Mouse (Mus musculus) kidney, postnatal 14 days (tissue): ENCODE results near the gene Lzic.
"Not testable (repeated sequence)": the region's sequence is repeated elsewhere in the genome, so short reads cannot be mapped to it uniquely, and the experiment has no call there.

Experiments
- DNase-seq: peaks from one replicate; pipeline ENCODE4 v3.0.0; 2022; ENCODE audit warnings: mixed read lengths

The Lzic gene

GRCm38 (mm10) chr4:149485053-149485824 lies at the start of gene Lzic, which contains the start of gene Nmnat1:
Lzic (plus strand) TSS chr4:149485229.
Nmnat1 (minus strand) TSS chr4:149485202.
- peak; percentile 96 for DNase-seq

DNA sequence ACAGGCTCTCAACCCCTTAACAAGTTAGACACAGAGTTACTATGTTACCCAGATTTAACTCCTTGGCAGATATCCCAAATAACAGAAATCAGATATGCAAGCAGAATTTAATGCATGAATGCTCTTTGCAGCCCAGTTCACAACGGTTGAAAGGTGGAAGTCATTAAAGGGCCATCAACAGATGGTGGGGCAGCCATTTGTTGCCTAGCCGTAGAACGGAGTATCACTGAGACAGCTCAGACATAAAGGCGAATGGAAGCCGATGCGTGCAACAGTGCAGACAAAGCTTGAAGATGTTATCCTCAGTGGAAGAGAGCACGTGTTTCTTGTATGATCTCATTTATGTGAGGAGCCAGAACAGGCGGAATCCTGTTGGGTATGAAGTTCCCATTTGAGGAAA lies 44.5 kb upstream of the Lzic start:
- peak; percentile 23 for DNase-seq

GRCm38 (mm10) chr4:149442436-149442835 lies 42.6 kb upstream of the Lzic start:
- no peak for DNase-seq

DNA sequence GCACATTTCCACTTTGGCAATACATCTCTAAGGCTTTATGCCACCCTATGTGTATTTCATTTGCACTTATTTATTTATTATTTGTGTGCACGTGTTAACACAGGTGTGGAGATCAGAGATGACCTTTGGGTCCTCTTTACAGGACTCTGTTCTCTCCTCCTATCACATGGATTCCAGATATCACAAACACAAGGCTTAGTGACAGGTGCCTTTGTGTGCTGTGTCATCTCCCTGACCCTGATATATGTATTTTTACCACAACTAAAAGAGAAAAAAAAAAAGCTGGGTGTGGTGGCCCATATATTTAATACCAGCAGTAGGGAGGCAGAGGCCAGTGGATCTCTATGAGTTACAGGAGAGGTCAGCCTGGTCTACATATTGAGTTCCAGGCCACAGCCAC lies 40.6 kb upstream of the Lzic start:
- DNase-seq, result no peak

- DNase-seq, result peak; percentile 94
Measured at GRCm38 (mm10) chr4:149444964-149445701, 39.9 kb upstream of the Lzic start.

GRCm38 (mm10) chr4:149445868-149446267 lies 39.2 kb upstream of the Lzic start:
- peak; percentile 58 for DNase-seq

- DNase-seq, result no peak
Measured at GRCm38 (mm10) chr4:149446309-149446708, 38.7 kb upstream of the Lzic start.

DNA sequence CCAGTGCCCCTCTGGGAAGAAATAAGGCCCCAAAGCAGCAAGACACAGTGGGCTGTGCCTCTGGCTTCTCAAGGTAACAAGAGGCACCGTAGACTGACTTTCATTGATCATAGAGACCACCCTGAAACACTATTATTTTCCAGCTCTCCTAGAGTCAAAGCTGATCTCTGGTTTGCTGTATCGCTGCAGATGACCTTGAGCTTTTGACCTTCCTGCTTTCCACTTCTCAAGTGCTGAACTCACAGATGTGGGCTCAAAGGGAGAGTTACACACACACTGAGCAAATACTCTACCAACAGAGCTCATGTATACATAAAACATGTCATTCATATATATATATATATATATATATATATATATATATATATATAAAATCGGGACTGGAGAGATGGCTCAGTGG lies 34.4 kb upstream of the Lzic start:
- DNase-seq, result no peak

GRCm38 (mm10) chr4:149453656-149454055 lies 31.4 kb upstream of the Lzic start:
- peak; percentile 28 for DNase-seq

GRCm38 (mm10) chr4:149454263-149454662 lies 30.8 kb upstream of the Lzic start:
- no peak for DNase-seq

DNA sequence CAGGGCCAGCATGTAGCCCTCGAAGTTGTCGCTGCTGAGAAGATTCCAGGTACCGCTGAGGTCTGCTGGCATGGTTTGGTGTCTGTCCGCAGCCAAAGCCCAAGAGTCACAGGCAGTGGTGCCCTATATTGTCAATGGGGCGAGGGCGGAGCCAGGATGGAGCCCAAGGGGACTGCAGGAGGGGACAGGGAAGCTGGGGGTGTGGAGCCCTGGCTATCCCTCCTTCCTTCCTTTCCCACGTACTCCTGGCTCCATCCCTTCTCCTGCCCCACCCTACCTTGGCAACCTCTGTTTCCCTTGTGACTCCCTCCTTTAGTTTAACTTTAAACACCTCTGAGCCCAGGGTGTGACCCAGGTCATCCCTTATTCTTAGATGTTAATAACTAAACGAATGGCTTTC lies 30.1 kb upstream of the Lzic start, which contains the start of gene Rbp7:
TSS of gene Rbp7 (minus strand) at position 100 of the 400 bp plus-strand sequence.
- DNase-seq, result no peak

DNA sequence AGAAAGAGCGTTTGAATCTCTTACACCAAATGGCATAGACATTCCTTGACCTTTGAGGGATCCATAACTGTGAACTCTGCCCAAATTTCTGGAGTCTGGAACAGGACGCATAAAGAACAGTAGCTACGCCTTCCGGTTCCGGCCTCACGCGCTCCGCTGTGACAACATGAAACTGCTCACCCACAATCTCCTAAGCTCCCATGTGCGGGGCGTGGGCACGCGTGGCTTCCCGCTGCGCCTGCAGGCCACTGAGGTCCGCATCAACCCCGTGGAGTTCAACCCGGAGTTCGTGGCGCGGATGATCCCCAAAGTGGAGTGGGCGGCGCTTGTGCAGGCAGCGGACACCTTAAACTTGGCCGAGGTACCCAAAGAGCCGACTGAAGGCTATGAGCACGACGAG lies 27.9 kb upstream of the Lzic start:
- not testable (repeated sequence) for DNase-seq

- DNase-seq, result peak; percentile 80
Measured at GRCm38 (mm10) chr4:149457831-149458430, 27.1 kb upstream of the Lzic start.

GRCm38 (mm10) chr4:149458526-149458925 lies 26.5 kb upstream of the Lzic start:
- no peak for DNase-seq

- no peak for DNase-seq
Measured at GRCm38 (mm10) chr4:149459425-149459824, 25.6 kb upstream of the Lzic start.

DNA sequence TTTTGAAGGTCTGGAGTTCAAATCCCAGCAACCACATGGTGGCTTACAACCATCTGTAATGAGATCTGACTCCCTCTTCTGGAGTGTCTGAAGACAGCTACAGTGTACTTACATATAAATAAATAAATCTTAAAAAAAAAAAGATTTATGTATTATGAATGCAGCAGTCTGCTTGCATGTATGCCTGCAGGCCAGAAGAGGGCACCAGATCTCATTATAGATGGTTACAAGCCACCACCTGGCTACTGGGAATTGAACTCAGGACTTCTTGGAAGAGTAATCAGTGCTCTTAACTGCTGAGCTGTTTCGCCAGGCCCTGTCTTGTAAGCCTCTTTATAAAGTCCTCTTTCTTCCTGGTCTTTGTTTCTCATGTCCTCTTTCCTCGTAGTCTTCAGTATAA lies 24.6 kb upstream of the Lzic start:
- DNase-seq, result not testable (repeated sequence)

DNA sequence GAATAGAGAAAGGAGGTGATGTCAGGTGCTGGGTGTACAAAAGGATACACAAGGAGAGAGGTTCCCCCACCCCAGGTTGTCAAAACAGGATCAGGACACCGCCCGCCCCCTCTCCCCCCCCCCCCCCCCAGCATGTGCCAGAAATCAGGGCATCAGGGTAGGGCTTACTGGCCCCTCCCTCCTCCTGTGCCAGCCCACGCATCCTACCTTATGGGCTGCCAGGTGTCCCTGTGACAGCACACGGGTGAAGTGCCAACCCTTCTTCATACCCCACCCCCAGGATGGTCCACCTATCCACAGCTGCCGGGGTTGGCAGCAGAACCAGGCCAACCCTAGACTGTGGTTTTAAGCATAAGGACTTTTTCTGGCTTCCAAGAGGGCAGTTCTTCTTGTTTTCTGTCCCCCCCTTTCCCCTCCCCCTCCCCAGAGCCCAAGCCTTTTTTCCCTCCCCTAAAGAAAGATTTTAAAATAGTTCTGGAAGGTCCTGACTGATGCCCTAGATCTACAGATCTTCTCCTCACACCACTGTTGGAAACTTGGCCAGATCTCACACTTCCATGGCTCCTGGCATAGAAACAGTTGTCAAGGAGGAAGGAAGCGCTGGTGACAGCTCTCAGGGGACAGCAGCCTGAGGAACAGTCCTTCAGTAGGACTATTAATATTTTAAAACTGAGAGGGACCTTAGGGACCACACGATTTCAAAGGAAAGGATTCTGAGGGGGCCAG lies 23.3 kb upstream of the Lzic start:
- DNase-seq, result peak; percentile 34

- DNase-seq, result no peak
Measured at GRCm38 (mm10) chr4:149462305-149462971, 22.6 kb upstream of the Lzic start.

DNA sequence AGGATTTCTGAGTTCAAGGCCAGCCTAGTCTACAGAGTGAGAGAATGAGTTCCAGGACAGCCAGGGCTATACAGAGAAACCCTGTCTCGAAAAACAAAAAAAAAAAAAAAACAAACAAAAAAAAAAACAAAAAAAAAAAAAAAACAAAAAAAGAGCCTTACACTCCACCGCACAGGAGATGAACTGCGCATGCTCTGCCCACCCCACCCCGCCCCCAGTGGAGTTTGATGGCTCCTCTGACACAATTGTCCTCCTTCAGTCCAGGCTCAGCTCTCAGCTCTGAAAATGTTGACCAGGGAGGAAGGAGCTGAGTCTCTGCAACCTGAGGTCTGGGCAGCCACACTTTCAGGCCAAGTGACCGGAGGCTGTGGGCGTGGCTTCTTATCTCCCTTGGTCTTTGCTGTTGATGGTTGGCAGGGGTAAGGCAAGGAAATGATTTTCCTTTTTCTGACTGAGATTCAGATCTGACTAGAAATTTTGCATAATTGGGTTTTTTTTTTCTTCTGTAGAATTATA lies 21.5 kb upstream of the Lzic start:
- DNase-seq, result no peak

DNA sequence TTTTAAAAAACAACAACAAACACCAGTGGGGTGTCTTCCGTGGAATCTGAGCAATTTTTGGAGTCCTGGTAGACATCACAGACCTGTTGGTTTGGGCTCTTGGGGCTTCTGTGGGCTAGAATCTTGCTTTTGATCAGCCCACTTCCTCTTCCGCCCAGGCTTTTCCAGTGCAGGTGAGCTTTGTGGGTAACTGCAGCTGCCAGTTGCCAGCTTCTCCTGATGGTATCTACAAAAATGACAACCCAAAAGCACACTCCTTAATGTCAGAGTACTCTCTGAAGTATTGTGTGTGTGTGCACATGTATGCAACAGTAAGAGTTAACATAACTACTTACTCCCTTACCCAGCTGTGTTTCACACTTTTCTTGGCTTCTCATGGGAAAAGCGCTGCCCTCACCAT lies 15.5 kb upstream of the Lzic start:
- no peak for DNase-seq

GRCm38 (mm10) chr4:149475096-149475495 lies 9.9 kb upstream of the Lzic start:
- no peak for DNase-seq

- no peak for DNase-seq
Measured at GRCm38 (mm10) chr4:149477078-149477477, 8.0 kb upstream of the Lzic start, which contains the start of gene Tmem274. Tmem274 (plus strand) TSS chr4:149477378.
